Comparison of ENCODE assay signal across 10 mouse cellular contexts in genomic region chr11:51898326-51899080, GRCm38 (mm10). TPM values are rescaled to one million over a fixed set of nuclear protein-coding genes. Genes with fewer than 3 reads are reported as not detected.
DNase-seq lines count a peak whose midpoint lies in the region; ATAC-seq and TF ChIP-seq lines count a peak whose summit lies in the region.
"Had no signal": no experiment of that assay in that cellular context is flagged by ENCODE, and none has a peak within 500 bp of the region (broad histone marks: within the 10 kb centered on the region; RNA-seq: fewer than 3 reads in every experiment).

No protein-coding gene starts in this region.

- TF ChIP-seq CTCF in gastrocnemius, adult 2 months (IDR thresholded peaks at IDR 0.05): no peak
- TF ChIP-seq CTCF in thymus, adult 2 months (IDR thresholded peaks at IDR 0.05; ENCODE audit: borderline replicate concordance, control insufficient read depth, extremely low read depth, insufficient read depth, low read length, poor library complexity): no peak

- 11% methylated on average over 21 of the region's 21 CpGs for WGBS in thymus, adult 2 months

- no peak for TF ChIP-seq POLR2A in thymus, adult 2 months (IDR thresholded peaks at IDR 0.05; ENCODE audit: control insufficient read depth, extremely low read depth, insufficient read depth, low read length, poor library complexity)

- peak overlapping the region; percentile 75 for H3K27ac ChIP-seq in gastrocnemius, adult 2 months
- H3K27ac ChIP-seq in thymus, adult 2 months (ENCODE audit: control insufficient read depth, insufficient read depth, low read length): peak overlapping the region; percentile 30

- DNase-seq in gastrocnemius, adult 2 months: no peak
- DNase-seq in gastrocnemius, postnatal 10 days: no peak
- peak; percentile 82 to 88 for DNase-seq in left cerebral cortex, postnatal 36 days (ENCODE audit: low spot score in 2 of 2)
- peak; percentile 60 for DNase-seq in thymus, adult 2 months
- no peak for DNase-seq in gastrocnemius, postnatal 25 days
- no peak for DNase-seq in heart, postnatal 36 days
- DNase-seq in kidney, postnatal 14 days: no peak
- DNase-seq: adrenal gland, adult 8-10 months had no signal

- peak; percentile 20; the same call in 1 of the 2 replicates for ATAC-seq in granulocyte monocyte progenitor cell, adult 5-6 weeks (replicated peaks; ENCODE audit: poor library complexity, severe bottlenecking)

- H3K36me3 ChIP-seq in thymus, adult 2 months (ENCODE audit: control insufficient read depth, insufficient read depth, low read length): no peaks in the 10 kb centered on the region
- H3K36me3 ChIP-seq: heart, embryonic 15.5 days had no signal

- H3K4me1 ChIP-seq in thymus, adult 2 months (replicated peaks; ENCODE audit: control insufficient read depth, insufficient read depth, low read length): peaks cover 36% of the 10 kb centered on the region

- intact Hi-C loops in gastrocnemius, adult 2 months (cut with DNase I): no loop called here
- intact Hi-C loops in left cerebral cortex, postnatal 36 days (cut with DNase I): loop anchor here (1.0 to 5.0 kb wide), 2 partner anchors 40 to 49 kb away; no protein-coding TSS in a partner anchor
- intact Hi-C loops in heart, postnatal 36 days (cut with DNase I): loop anchor here (1.0 kb wide), 1 partner anchor 18 kb away; no protein-coding TSS in a partner anchor

- peak overlapping the region; percentile 23 for H3K4me3 ChIP-seq in gastrocnemius, adult 2 months
- H3K4me3 ChIP-seq in thymus, adult 2 months (ENCODE audit: control insufficient read depth, insufficient read depth, low read length): peak overlapping the region; percentile 33
- H3K4me3 ChIP-seq: heart, embryonic 15.5 days had no signal

- H3K27me3 ChIP-seq in thymus, adult 2 months (ENCODE audit: control insufficient read depth, insufficient read depth, low read length): no peaks in the 10 kb centered on the region

RNA-seq across cellular contexts. Expression of gene Jade2, which starts 41.0 kb away (rescaled TPM):
- total RNA-seq in gastrocnemius, adult 2 months (2021): 1 to 10 TPM; 7.8 to 7.9 TPM
- total RNA-seq in gastrocnemius, postnatal 10 days (2021): 1 to 10 TPM; 2.3 to 2.6 TPM
- 6.3 and 9.3 TPM in 2 replicates for total RNA-seq in granulocyte monocyte progenitor cell, adult 5-6 weeks (2014; fragmentation: Nextera tagmentation)
- total RNA-seq in granulocyte monocyte progenitor cell, adult 5-6 weeks (2017): 6.6 and 8.5 TPM in 2 replicates
- 10 to 100 TPM; 34.0 to 39.7 TPM for total RNA-seq in left cerebral cortex, postnatal 36 days (2021)
- polyA plus RNA-seq in thymus, adult 2 months (2012; rRNA removed): 45.1 and 56.5 TPM in 2 replicates
- total RNA-seq in gastrocnemius, postnatal 25 days (2021): 1 to 10 TPM; 2.3 to 3.5 TPM
- 10 to 100 TPM in 1 of 2 experiments, 1 to 10 TPM in 1; 9.2 to 11.1 TPM for total RNA-seq in heart, postnatal 36 days (2021)

Comparison
In these comparisons a context has a peak if more than half of its experiments do, and no peak if none do; other contexts are left out.
1. DNase-seq: peak in left cerebral cortex, postnatal 36 days (2 of 2) and thymus, adult 2 months (single experiment); none in gastrocnemius, adult 2 months (single experiment), gastrocnemius, postnatal 10 days (single experiment), gastrocnemius, postnatal 25 days (single experiment), heart, postnatal 36 days (0 of 2) and kidney, postnatal 14 days (single experiment).